Mouse (Mus musculus): ENCODE measurements at regions not wholly inside any gene's neighbourhood (a gene's known extent, or its start where the extent isn't known, plus 50 kb on each side); places are given as distances from the start of the nearest gene placed in this dataset.

DNA sequence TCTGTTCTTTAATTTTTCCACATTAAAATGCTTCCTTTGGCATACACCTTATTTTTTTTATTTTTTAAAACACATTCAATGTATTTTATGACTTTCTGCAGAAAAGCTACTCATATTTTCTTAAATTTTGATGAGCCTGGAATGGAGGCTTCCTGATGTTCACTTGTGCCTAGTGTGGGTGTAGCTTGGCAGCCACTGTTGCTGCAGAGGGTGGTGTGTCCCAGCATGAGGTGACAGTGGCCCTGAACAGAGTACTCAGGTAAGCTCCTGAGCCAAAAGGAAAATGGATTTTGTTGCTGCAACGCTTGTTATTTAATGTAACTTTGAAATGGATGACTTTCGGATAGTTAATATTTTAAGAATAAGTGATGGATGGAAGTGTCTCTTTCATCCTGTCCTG is 170.6 kb downstream of the Eipr1 start:
- Histone ChIP-seq H3K36me3 (ENCODE audit: control insufficient read depth, insufficient read depth) (no peaks in the 10 kb centered on the region), H3ac (ENCODE audit: control insufficient read depth, insufficient read length) (no peak overlapping the region), H3K27me3 (ENCODE audit: control insufficient read depth, insufficient read depth, insufficient read length) (no peaks in the 10 kb centered on the region), H3K79me2 (ENCODE audit: control insufficient read depth, insufficient read depth) (no peaks in the 10 kb centered on the region), H3K4me2 (ENCODE audit: low read depth) (no peak overlapping the region), H3K4me3 (no peak overlapping the region)
- TF ChIP-seq MYOG (IDR thresholded peaks at IDR 0.05; ENCODE audit: control insufficient read depth in 1 of 3, insufficient read depth in 1 of 3, insufficient read length in 2 of 3, low read depth in 2 of 3), result no peak
- no peak for TF ChIP-seq MAX (IDR thresholded peaks at IDR 0.05; ENCODE audit: low read depth)
- no peak for TF ChIP-seq POLR2A (IDR thresholded peaks at IDR 0.05; ENCODE audit: insufficient read length, low read depth)
- TF ChIP-seq E2F4 (IDR thresholded peaks at IDR 0.05; ENCODE audit: insufficient read depth), result no peak
- no peak for TF ChIP-seq SRF (IDR thresholded peaks at IDR 0.05; ENCODE audit: control insufficient read depth, insufficient read length, low read depth)
- TF ChIP-seq REST (IDR thresholded peaks at IDR 0.05; ENCODE audit: insufficient read depth, insufficient read length), result no peak
- no peak for TF ChIP-seq TCF12 (IDR thresholded peaks at IDR 0.05; ENCODE audit: insufficient read depth, poor library complexity, severe bottlenecking)
- no peak for TF ChIP-seq POLR2AphosphoS2 (IDR thresholded peaks at IDR 0.05; ENCODE audit: insufficient read length, low read depth)

DNA sequence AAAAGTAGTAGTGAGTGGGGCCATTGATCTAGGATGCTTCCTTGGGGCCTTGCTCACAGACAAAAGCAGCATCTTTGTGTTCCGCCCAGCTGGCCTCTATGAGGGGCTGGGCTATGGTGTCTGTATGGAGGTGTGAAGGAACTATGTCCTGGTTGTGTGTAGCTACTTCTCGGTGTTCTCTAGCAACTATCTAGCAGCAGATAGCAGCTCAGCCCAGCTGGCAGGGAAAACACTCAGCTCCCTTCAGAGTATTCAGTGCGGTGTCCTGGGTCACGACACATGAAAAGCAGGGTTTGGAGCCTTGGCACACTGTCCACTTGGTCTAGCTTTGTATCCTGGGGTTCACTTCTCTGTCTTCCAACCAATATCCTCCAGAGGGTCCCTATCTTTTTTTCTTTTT is 173.6 kb downstream of the Eipr1 start:
- Histone ChIP-seq H3K79me2 (ENCODE audit: control insufficient read depth, insufficient read depth) (no peaks in the 10 kb centered on the region), H3ac (ENCODE audit: control insufficient read depth, insufficient read length) (no peak overlapping the region), H3K4me2 (ENCODE audit: low read depth) (no peak overlapping the region), H3K36me3 (ENCODE audit: control insufficient read depth, insufficient read depth) (no peaks in the 10 kb centered on the region), H3K27me3 (ENCODE audit: control insufficient read depth, insufficient read depth, insufficient read length) (no peaks in the 10 kb centered on the region), H3K4me3 (no peak overlapping the region)
- TF ChIP-seq REST (IDR thresholded peaks at IDR 0.05; ENCODE audit: insufficient read depth, insufficient read length) (no peak), SRF (IDR thresholded peaks at IDR 0.05; ENCODE audit: control insufficient read depth, insufficient read length, low read depth) (no peak), E2F4 (IDR thresholded peaks at IDR 0.05; ENCODE audit: insufficient read depth) (no peak), USF1 (IDR thresholded peaks at IDR 0.05; ENCODE audit: low read depth) (no peak), POLR2A (IDR thresholded peaks at IDR 0.05; ENCODE audit: insufficient read length, low read depth) (no peak), MYOD1 (IDR thresholded peaks at IDR 0.05; ENCODE audit: control insufficient read depth in 1 of 3, insufficient read length in 2 of 3, low read depth in 2 of 3) (no peak), MAX (IDR thresholded peaks at IDR 0.05; ENCODE audit: low read depth) (no peak), MYOG (IDR thresholded peaks at IDR 0.05; ENCODE audit: control insufficient read depth in 1 of 3, insufficient read depth in 1 of 3, insufficient read length in 2 of 3, low read depth in 2 of 3) (no peak), TCF3 (IDR thresholded peaks at IDR 0.05; ENCODE audit: insufficient read length, low read depth) (no peak), CEBPB (IDR thresholded peaks at IDR 0.05; ENCODE audit: insufficient read depth, poor library complexity, severe bottlenecking) (no peak), POLR2AphosphoS2 (IDR thresholded peaks at IDR 0.05; ENCODE audit: insufficient read length, low read depth) (no peak), TCF12 (IDR thresholded peaks at IDR 0.05; ENCODE audit: insufficient read depth, poor library complexity, severe bottlenecking) (no peak)

DNA sequence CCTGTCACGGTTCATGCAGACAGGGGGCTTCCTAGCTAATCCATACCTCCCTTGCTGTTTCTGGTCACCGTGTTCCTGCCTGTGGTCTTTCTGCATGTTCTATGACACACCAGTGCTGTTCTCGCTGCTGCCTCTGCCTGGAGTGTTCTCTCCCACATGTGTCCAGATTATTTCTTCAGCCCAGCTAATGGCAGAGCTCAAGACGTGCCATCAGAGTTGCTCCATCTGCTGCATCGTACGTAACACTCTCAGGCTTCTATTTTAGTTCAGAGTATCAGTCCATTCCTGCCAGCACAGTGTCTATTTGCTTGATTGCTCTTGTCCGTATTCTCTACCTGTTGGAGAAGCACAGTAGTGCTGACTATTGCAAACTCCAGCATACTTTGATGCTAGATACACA is 188.3 kb downstream of the Eipr1 start:
- H3K36me3 ChIP-seq (ENCODE audit: control insufficient read depth, insufficient read depth), result no peaks in the 10 kb centered on the region
- H3K4me3 ChIP-seq, result no peak overlapping the region
- no peak overlapping the region for H3ac ChIP-seq (ENCODE audit: control insufficient read depth, insufficient read length)
- no peaks in the 10 kb centered on the region for H3K27me3 ChIP-seq (ENCODE audit: control insufficient read depth, insufficient read depth, insufficient read length)
- H3K79me2 ChIP-seq (ENCODE audit: control insufficient read depth, insufficient read depth), result no peaks in the 10 kb centered on the region
- H3K4me2 ChIP-seq (ENCODE audit: low read depth), result no peak overlapping the region
- TF ChIP-seq SRF (IDR thresholded peaks at IDR 0.05; ENCODE audit: control insufficient read depth, insufficient read length, low read depth) (no peak), CEBPB (IDR thresholded peaks at IDR 0.05; ENCODE audit: insufficient read depth, poor library complexity, severe bottlenecking) (no peak), REST (IDR thresholded peaks at IDR 0.05; ENCODE audit: insufficient read depth, insufficient read length) (no peak), MAX (IDR thresholded peaks at IDR 0.05; ENCODE audit: low read depth) (no peak), POLR2AphosphoS2 (IDR thresholded peaks at IDR 0.05; ENCODE audit: insufficient read length, low read depth) (no peak), POLR2A (IDR thresholded peaks at IDR 0.05; ENCODE audit: insufficient read length, low read depth) (no peak), USF1 (IDR thresholded peaks at IDR 0.05; ENCODE audit: low read depth) (no peak), MYOG (IDR thresholded peaks at IDR 0.05; ENCODE audit: control insufficient read depth in 1 of 3, insufficient read depth in 1 of 3, insufficient read length in 2 of 3, low read depth in 2 of 3) (no peak), TCF3 (IDR thresholded peaks at IDR 0.05; ENCODE audit: insufficient read length, low read depth) (no peak), TCF12 (IDR thresholded peaks at IDR 0.05; ENCODE audit: insufficient read depth, poor library complexity, severe bottlenecking) (no peak), E2F4 (IDR thresholded peaks at IDR 0.05; ENCODE audit: insufficient read depth) (no peak)

DNA sequence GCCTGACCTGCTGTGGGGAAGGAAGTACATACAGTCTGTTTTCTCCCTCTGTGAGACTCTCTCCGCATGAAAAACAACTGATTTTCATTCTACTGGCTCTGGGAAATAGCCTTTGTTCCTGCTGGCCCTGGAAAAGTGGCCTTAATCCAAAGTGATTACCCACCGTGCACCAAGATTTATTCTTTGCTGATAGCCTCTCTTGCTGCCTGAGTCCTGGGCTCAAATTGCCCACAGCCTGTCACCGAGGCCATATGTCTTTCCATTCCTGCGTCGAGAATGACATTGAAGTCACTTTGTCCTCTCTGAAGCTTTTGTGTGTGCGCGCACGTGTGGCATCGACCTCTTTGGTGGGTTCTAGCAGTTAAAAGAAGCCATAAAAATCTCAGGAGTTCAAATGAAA is 197.3 kb downstream of the Eipr1 start:
- H3K36me3 ChIP-seq (ENCODE audit: control insufficient read depth, insufficient read depth), result no peaks in the 10 kb centered on the region
- H3ac ChIP-seq (ENCODE audit: control insufficient read depth, insufficient read length), result no peak overlapping the region
- H3K4me2 ChIP-seq (ENCODE audit: low read depth), result no peak overlapping the region
- no peaks in the 10 kb centered on the region for H3K79me2 ChIP-seq (ENCODE audit: control insufficient read depth, insufficient read depth)
- no peak for TF ChIP-seq REST (IDR thresholded peaks at IDR 0.05; ENCODE audit: insufficient read depth, insufficient read length)
- no peak for TF ChIP-seq E2F4 (IDR thresholded peaks at IDR 0.05; ENCODE audit: insufficient read depth)
- no peak for TF ChIP-seq TCF3 (IDR thresholded peaks at IDR 0.05; ENCODE audit: insufficient read length, low read depth)
- no peak for TF ChIP-seq MYOD1 (IDR thresholded peaks at IDR 0.05; ENCODE audit: control insufficient read depth in 1 of 3, insufficient read length in 2 of 3, low read depth in 2 of 3)
- TF ChIP-seq TCF12 (IDR thresholded peaks at IDR 0.05; ENCODE audit: insufficient read depth, poor library complexity, severe bottlenecking), result no peak
- no peak for TF ChIP-seq USF1 (IDR thresholded peaks at IDR 0.05; ENCODE audit: low read depth)
- TF ChIP-seq POLR2AphosphoS2 (IDR thresholded peaks at IDR 0.05; ENCODE audit: insufficient read length, low read depth), result no peak
- no peak for TF ChIP-seq MAX (IDR thresholded peaks at IDR 0.05; ENCODE audit: low read depth)
- no peak for TF ChIP-seq SRF (IDR thresholded peaks at IDR 0.05; ENCODE audit: control insufficient read depth, insufficient read length, low read depth)
- TF ChIP-seq CEBPB (IDR thresholded peaks at IDR 0.05; ENCODE audit: insufficient read depth, poor library complexity, severe bottlenecking), result no peak
- TF ChIP-seq MYOG (IDR thresholded peaks at IDR 0.05; ENCODE audit: control insufficient read depth in 1 of 3, insufficient read depth in 1 of 3, insufficient read length in 2 of 3, low read depth in 2 of 3), result no peak
- no peak for TF ChIP-seq POLR2A (IDR thresholded peaks at IDR 0.05; ENCODE audit: insufficient read length, low read depth)
- no peak overlapping the region for H3K4me3 ChIP-seq
- no peaks in the 10 kb centered on the region for H3K27me3 ChIP-seq (ENCODE audit: control insufficient read depth, insufficient read depth, insufficient read length)

DNA sequence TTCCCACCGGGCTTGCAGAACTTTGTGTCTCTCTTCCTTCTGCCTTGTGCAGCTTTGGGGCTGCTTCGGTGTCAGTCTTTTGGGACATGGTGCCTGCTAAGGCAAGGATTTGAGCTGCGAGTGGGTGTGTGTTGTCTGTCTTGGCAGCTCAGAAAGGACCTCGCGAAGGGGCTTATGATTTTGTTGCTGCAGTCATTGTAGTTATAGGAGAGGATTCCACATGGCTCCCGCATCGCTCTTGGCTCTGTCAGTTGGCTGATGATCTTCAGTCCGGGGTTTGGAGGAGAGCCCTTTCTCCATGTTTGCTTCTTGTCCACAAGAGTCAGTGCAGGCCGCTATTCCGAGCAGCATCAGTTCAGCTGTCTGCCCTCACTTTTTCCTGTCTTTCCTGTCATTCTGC is 197.7 kb downstream of the Eipr1 start:
- Histone ChIP-seq H3K4me3 (no peak overlapping the region), H3ac (ENCODE audit: control insufficient read depth, insufficient read length) (no peak overlapping the region), H3K4me2 (ENCODE audit: low read depth) (no peak overlapping the region), H3K79me2 (ENCODE audit: control insufficient read depth, insufficient read depth) (no peaks in the 10 kb centered on the region), H3K36me3 (ENCODE audit: control insufficient read depth, insufficient read depth) (no peaks in the 10 kb centered on the region), H3K27me3 (ENCODE audit: control insufficient read depth, insufficient read depth, insufficient read length) (no peaks in the 10 kb centered on the region)
- TF ChIP-seq CEBPB (IDR thresholded peaks at IDR 0.05; ENCODE audit: insufficient read depth, poor library complexity, severe bottlenecking), result no peak
- no peak for TF ChIP-seq POLR2A (IDR thresholded peaks at IDR 0.05; ENCODE audit: insufficient read length, low read depth)
- TF ChIP-seq TCF3 (IDR thresholded peaks at IDR 0.05; ENCODE audit: insufficient read length, low read depth), result no peak
- TF ChIP-seq TCF12 (IDR thresholded peaks at IDR 0.05; ENCODE audit: insufficient read depth, poor library complexity, severe bottlenecking), result no peak
